Mouse (Mus musculus) CH12F3 (cell line): ENCODE measurements around the gene Mthfs.
"Not testable (repeated sequence)": the region's sequence is repeated elsewhere in the genome, so short reads cannot be mapped to it uniquely, and the experiment has no call there.

Experiments
- in situ Hi-C: fragments of 300-500 bp; cut with MboI; formaldehyde crosslinking; loops from 2 replicates; pipeline ENCODE4 v1.14.3; 2020; ENCODE audit warnings: low sequenced_read_pairs

The Mthfs gene

GRCm38 (mm10) chr9:89210353-89211064 is at the start of gene Mthfs:
Gene Mthfs, plus strand, starts transcription at chr9:89210676.
- in situ Hi-C loops = not testable (repeated sequence)

- in situ Hi-C loops = not testable (repeated sequence)
Observed at GRCm38 (mm10) chr9:89172539-89172938, 37.9 kb upstream of the Mthfs start.

- in situ Hi-C loops = not testable (repeated sequence)
Observed at GRCm38 (mm10) chr9:89178833-89179232, 31.6 kb upstream of the Mthfs start.

DNA sequence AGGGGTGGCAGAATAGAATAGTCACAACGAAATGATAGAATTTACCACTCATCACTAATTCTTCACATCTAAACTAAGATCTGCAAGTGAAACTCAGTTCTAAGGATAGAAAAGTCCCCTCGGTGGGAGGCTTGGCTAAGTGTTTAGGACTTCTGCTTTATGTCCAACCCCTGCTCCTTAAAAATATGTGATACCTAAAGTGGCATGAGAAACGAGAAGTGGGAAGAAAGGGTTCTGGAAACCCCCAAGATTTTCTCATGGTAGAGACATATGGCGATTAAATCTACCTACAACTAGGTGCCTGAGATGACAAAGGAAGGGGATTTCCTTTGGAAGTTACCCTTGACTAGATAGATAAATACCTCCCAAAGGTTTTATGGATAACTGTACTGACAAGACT is 31.0 kb upstream of the Mthfs start:
- in situ Hi-C loops = not testable (repeated sequence)

- in situ Hi-C loops = not testable (repeated sequence)
Observed at GRCm38 (mm10) chr9:89187006-89187405, 23.5 kb upstream of the Mthfs start.

- in situ Hi-C loops = not testable (repeated sequence)
Observed at GRCm38 (mm10) chr9:89195483-89195882, 15.0 kb upstream of the Mthfs start.

- in situ Hi-C loops = not testable (repeated sequence)
Observed at GRCm38 (mm10) chr9:89197509-89197908, 13.0 kb upstream of the Mthfs start.

DNA sequence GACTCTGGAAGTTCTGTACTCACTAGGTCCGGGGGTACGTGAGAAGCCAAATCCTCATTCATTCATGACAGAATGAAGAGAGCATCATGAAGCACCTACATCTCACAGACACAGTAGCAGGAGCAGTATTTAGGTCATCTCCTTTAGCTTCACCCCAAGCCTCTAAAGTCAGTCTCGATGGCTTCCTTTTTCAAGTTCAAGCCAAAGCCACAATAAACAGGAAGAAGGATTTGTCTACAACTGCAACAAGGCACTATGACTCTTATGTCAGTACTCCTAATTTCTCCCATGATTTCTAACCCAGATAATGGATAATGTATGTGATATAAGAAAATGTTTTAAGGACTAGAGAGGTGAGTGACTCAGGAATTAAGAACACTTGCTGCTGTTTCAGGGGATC is 12.1 kb upstream of the Mthfs start:
- in situ Hi-C loops = not testable (repeated sequence)

- in situ Hi-C loops = not testable (repeated sequence)
Observed at GRCm38 (mm10) chr9:89198969-89199416, 11.5 kb upstream of the Mthfs start, which contains the start of the genes Bcl2a1b and Gm29094. Gene Bcl2a1b, plus strand, starts transcription at chr9:89199209. Gene Gm29094, plus strand, starts transcription at chr9:89199379.

DNA sequence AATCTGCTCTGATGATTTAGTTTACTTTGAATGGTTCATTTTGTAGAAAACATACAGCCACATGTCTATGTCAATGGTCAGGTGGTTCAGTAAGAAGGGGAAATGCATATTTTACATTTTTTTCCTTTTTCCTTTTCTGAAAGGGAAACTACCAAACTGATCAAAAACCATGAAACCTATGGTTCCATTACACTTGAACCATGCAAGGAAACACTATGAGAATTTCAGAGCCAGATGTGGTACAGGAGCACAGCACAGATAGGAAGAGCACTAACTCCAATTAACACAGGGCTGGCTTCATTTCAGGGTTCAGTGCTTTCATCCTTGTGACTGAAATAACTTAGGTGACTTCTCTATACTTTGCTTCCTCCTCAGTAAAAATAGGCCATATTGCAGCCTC is 8.2 kb upstream of the Mthfs start:
- in situ Hi-C loops = not testable (repeated sequence)

DNA sequence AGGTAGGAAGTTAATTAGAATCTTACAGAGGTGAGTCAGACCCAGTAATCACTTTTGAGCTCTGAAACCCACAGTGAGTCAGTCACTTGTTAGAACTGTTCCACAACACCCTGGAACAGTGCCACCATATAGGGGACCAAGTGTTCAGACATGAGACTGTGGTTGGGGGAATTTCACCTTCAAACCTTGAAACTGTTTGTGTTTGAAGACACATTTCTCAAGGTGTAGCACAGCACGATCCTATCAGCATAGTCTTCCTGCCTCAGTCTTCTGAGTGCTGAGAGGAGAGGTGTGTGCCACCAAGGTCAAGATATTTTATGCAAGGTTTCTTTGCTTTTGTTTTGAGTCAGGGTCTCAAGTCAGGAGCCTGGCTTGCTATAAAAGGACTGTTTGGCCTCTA is 1.5 kb upstream of the Mthfs start:
- in situ Hi-C loops = not testable (repeated sequence)

- in situ Hi-C loops = not testable (repeated sequence)
Observed at GRCm38 (mm10) chr9:89211065-89211858, 786 bp downstream of the Mthfs start.

GRCm38 (mm10) chr9:89212428-89212827 is 2.0 kb downstream of the Mthfs start:
- in situ Hi-C loops = not testable (repeated sequence)

GRCm38 (mm10) chr9:89218174-89218573 is 7.7 kb downstream of the Mthfs start:
- in situ Hi-C loops = not testable (repeated sequence)

GRCm38 (mm10) chr9:89219668-89220067 is 9.2 kb downstream of the Mthfs start:
- in situ Hi-C loops = not testable (repeated sequence)

- in situ Hi-C loops = not testable (repeated sequence)
Observed at GRCm38 (mm10) chr9:89220704-89221287, 10.3 kb downstream of the Mthfs start.

DNA sequence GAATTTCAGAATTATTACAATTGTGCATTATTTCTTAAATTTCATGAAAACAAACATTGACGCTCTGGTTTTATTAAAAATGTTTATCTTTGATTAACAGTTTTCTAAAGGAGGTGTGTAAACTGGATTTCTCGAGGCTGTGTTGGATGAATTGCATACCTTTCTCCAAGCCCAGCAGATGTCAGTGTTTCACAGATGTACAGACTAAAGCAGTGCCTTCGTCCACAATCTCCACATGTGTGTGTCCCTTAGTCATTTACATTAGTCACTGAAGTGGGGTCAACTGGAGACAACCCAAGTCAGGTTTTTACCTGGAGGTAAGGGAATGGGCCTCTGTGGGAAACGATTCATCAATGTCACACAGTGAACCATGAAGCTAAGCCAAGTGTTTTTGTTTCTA is 15.6 kb downstream of the Mthfs start:
- in situ Hi-C loops = loop anchor here (25.0 kb wide), 1 partner anchor 461 kb away; no protein-coding TSS in a partner anchor

- in situ Hi-C loops = loop anchor here (25.0 kb wide), 1 partner anchor 459 kb away; no protein-coding TSS in a partner anchor
Observed at GRCm38 (mm10) chr9:89228122-89228521, 17.6 kb downstream of the Mthfs start.

- in situ Hi-C loops = loop anchor here (25.0 kb wide), 1 partner anchor 456 kb away; no protein-coding TSS in a partner anchor
Observed at GRCm38 (mm10) chr9:89230897-89231497, 20.5 kb downstream of the Mthfs start.

- in situ Hi-C loops = loop anchor here (25.0 kb wide), 1 partner anchor 450 kb away; no protein-coding TSS in a partner anchor
Observed at GRCm38 (mm10) chr9:89237131-89237530, 26.7 kb downstream of the Mthfs start.
